In the genomic region with DNA sequence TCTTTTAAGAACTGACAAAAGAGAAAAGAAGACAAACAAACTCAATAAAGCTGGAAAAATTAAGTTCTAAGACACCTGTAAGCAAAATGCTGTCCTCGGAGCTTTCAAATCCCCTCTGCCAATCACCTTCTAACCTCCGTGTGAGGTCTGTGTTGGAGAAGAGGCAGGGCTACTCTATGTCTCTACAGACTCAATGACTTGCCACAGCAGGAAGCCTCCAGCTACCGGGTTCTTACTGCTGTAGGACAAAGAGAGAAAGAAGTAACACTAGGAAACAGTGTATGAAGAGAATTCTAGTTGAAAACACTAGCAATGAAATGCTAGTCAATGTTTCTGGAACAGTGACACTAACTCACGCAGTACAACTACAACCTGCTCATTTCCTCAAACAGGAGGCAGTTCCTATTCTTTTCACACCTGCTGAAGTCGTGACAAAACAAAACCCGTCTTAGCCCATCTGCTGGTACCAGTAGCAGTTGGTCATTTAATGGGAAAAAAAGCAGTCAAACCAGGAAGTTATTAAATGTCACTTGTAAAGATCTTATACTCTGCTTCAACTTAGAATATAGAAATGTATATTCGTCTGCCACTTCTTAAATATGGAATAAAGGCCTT, we compare ENCODE assay signal across 26 mouse cellular contexts. TPM values are rescaled to one million over a fixed set of nuclear protein-coding genes. Genes with fewer than 3 reads are reported as not detected.
DNase-seq lines count a peak whose midpoint lies in the region; ATAC-seq and TF ChIP-seq lines count a peak whose summit lies in the region.
"Had no signal": no experiment of that assay in that cellular context is flagged by ENCODE, and none has a peak within 500 bp of the region (broad histone marks: within the 10 kb centered on the region; RNA-seq: fewer than 3 reads in every experiment).

No protein-coding gene starts in this region.

- H3K27me3 ChIP-seq in midbrain, embryonic 11.5 days (ENCODE audit: control insufficient read depth, insufficient read depth, low read length) = no peaks in the 10 kb centered on the region
- no peaks in the 10 kb centered on the region for H3K27me3 ChIP-seq in midbrain, embryonic 10.5 days (ENCODE audit: low read depth, poor library complexity, severe bottlenecking)
- H3K27me3 ChIP-seq: embryonic facial prominence, embryonic 12.5 days; embryonic facial prominence, embryonic 15.5 days; heart, embryonic 12.5 days; heart, embryonic 15.5 days; hindbrain, embryonic 13.5 days; intestine, embryonic 15.5 days had no signal

- no peaks in the 10 kb centered on the region for H3K9me3 ChIP-seq in midbrain, embryonic 11.5 days (ENCODE audit: control insufficient read depth, low read length)
- H3K9me3 ChIP-seq in midbrain, embryonic 10.5 days (replicated peaks) = no peaks in the 10 kb centered on the region
- no peaks in the 10 kb centered on the region for H3K9me3 ChIP-seq in ES-E14 (ENCODE audit: control insufficient read depth, insufficient read depth, low read depth, low read length)
- H3K9me3 ChIP-seq: embryonic facial prominence, embryonic 12.5 days; embryonic facial prominence, embryonic 15.5 days; heart, embryonic 12.5 days; heart, embryonic 15.5 days; hindbrain, embryonic 10.5 days; hindbrain, embryonic 13.5 days; intestine, embryonic 15.5 days had no signal

- no peaks in the 10 kb centered on the region for H3K4me1 ChIP-seq in midbrain, embryonic 11.5 days (ENCODE audit: control insufficient read depth, insufficient read depth, low read length)
- H3K4me1 ChIP-seq in midbrain, embryonic 10.5 days = peaks cover 15% of the 10 kb centered on the region
- H3K4me1 ChIP-seq in ES-E14 (ENCODE audit: control insufficient read depth in 2 of 2, insufficient read depth in 2 of 2, low read length in 2 of 2, poor library complexity in 1 of 2) = peaks cover 5 to 18% of the 10 kb centered on the region in 2 experiments; a peak in 3 of 4 replicates

- ATAC-seq in midbrain, embryonic 11.5 days (ENCODE audit: low FRiP score) = no peak
- ATAC-seq: forebrain, embryonic 14.5 days; forebrain, postnatal 0 days; hindbrain, embryonic 16.5 days; intestine, embryonic 15.5 days had no signal

- no peak overlapping the region for H3K4me3 ChIP-seq in midbrain, embryonic 11.5 days (ENCODE audit: low read depth, low read length)
- H3K4me3 ChIP-seq in midbrain, embryonic 10.5 days = no peak overlapping the region
- no peak overlapping the region for H3K4me3 ChIP-seq in ES-E14 (ENCODE audit: insufficient read depth in 1 of 2, low read depth in 1 of 2, low read length in 2 of 2, poor library complexity in 1 of 2, severe bottlenecking in 1 of 2)
- H3K4me3 ChIP-seq: embryonic facial prominence, embryonic 12.5 days; embryonic facial prominence, embryonic 15.5 days; heart, embryonic 12.5 days; heart, embryonic 15.5 days; hindbrain, embryonic 10.5 days; hindbrain, embryonic 13.5 days; intestine, embryonic 15.5 days had no signal

- in situ Hi-C loops in ES-E14 (cut with MboI; ENCODE audit: low sequenced_read_pairs in 2 of 2, unreplicated experiment in 2 of 2) = no loop called here

- no peak overlapping the region for H3K27ac ChIP-seq in midbrain, embryonic 11.5 days (ENCODE audit: low read depth, low read length)
- H3K27ac ChIP-seq in midbrain, embryonic 10.5 days (replicated peaks) = no peak overlapping the region
- no peak overlapping the region for H3K27ac ChIP-seq in ES-E14 (ENCODE audit: insufficient read depth, low read depth, low read length, poor library complexity, severe bottlenecking)
- H3K27ac ChIP-seq: embryonic facial prominence, embryonic 12.5 days; embryonic facial prominence, embryonic 15.5 days; heart, embryonic 15.5 days; hindbrain, embryonic 10.5 days; hindbrain, embryonic 13.5 days; intestine, embryonic 15.5 days had no signal

- no peak overlapping the region for H3K9ac ChIP-seq in midbrain, embryonic 11.5 days (ENCODE audit: low read length)
- H3K9ac ChIP-seq in ES-E14 (ENCODE audit: insufficient read depth, low read depth, low read length, poor library complexity, severe bottlenecking) = no peak overlapping the region
- H3K9ac ChIP-seq: embryonic facial prominence, embryonic 12.5 days; embryonic facial prominence, embryonic 15.5 days; forebrain, postnatal 0 days; heart, embryonic 12.5 days; heart, embryonic 15.5 days; hindbrain, embryonic 13.5 days; intestine, embryonic 15.5 days had no signal

- no peak overlapping the region for H3K4me2 ChIP-seq in midbrain, embryonic 11.5 days
- H3K4me2 ChIP-seq: embryonic facial prominence, embryonic 12.5 days; embryonic facial prominence, embryonic 15.5 days; heart, embryonic 12.5 days; heart, embryonic 15.5 days; hindbrain, embryonic 13.5 days; intestine, embryonic 15.5 days had no signal

- no peaks in the 10 kb centered on the region for H3K36me3 ChIP-seq in midbrain, embryonic 11.5 days (ENCODE audit: control insufficient read depth, insufficient read depth, low read length)
- no peaks in the 10 kb centered on the region for H3K36me3 ChIP-seq in midbrain, embryonic 10.5 days
- H3K36me3 ChIP-seq in ES-E14 (ENCODE audit: control insufficient read depth, insufficient read depth, low read length, poor library complexity, severe bottlenecking) = no peaks in the 10 kb centered on the region
- H3K36me3 ChIP-seq: embryonic facial prominence, embryonic 12.5 days; embryonic facial prominence, embryonic 15.5 days; heart, embryonic 12.5 days; heart, embryonic 15.5 days; hindbrain, embryonic 10.5 days; hindbrain, embryonic 13.5 days; intestine, embryonic 15.5 days had no signal

- WGBS in midbrain, embryonic 11.5 days = 29% methylated on average over 7 of the region's 7 CpGs
- WGBS in midbrain, embryonic 10.5 days = 33% methylated on average over 7 of the region's 7 CpGs

- peak; percentile 65 for DNase-seq in midbrain, embryonic 11.5 days (ENCODE audit: low spot score, missing footprints)
- no peak for DNase-seq in midbrain, embryonic 10.5 days (ENCODE audit: low spot score)
- DNase-seq in ES-E14 (ENCODE audit: low read depth, low spot score) = peak; percentile 35
- DNase-seq in brain, adult 2 months (ENCODE audit: low read depth, low spot score) = peak; percentile 40
- no peak for DNase-seq in right cerebral cortex, adult 2 months (ENCODE audit: low spot score in 2 of 2)
- DNase-seq in urinary bladder, adult 18-20 months (ENCODE audit: low spot score in 2 of 2) = no peak
- DNase-seq: adrenal gland, postnatal 10 days; adrenal gland, postnatal 36 days; cerebellum, adult 11 months; cerebellum, adult 9-11 months; cerebellum, postnatal 25 days; forebrain, postnatal 0 days; gastrocnemius, postnatal 10 days; gastrocnemius, postnatal 36 days; heart, postnatal 10 days; heart, postnatal 36 days had no signal

TF ChIP-seq in ES-E14, 5 proteins besides CTCF, POLR2A, EP300 and RAD21:
- TF ChIP-seq HCFC1 (IDR thresholded peaks at IDR 0.05; ENCODE audit: borderline replicate concordance, insufficient read depth, low read length) = no peak
- no peak for TF ChIP-seq ZNF384 (IDR thresholded peaks at IDR 0.05; ENCODE audit: low read depth, low read length)
- no peak for TF ChIP-seq ZC3H11A (IDR thresholded peaks at IDR 0.05; ENCODE audit: borderline replicate concordance, low read depth, low read length)
- no peak for TF ChIP-seq CHD2 (IDR thresholded peaks at IDR 0.05; ENCODE audit: low read depth, low read length)
- TF ChIP-seq MAFK (IDR thresholded peaks at IDR 0.05; ENCODE audit: insufficient read depth, low read depth, low read length) = no peak

RNA-seq across cellular contexts. Expression of a gene that starts 23.5 kb away (rescaled TPM):
- polyA plus RNA-seq in midbrain, embryonic 11.5 days (2014; fragmentation: Nextera tagmentation; extraction: Ambion mirVana) = 9.2 and 10.0 TPM in 2 replicates
- polyA plus RNA-seq in midbrain, embryonic 10.5 days (2016; fragmentation: Nextera tagmentation; extraction: Ambion mirVana) = 7.3 and 7.8 TPM in 2 replicates
- total RNA-seq in ES-E14 (2012; rRNA removed) = 22.2 and 23.2 TPM in 2 replicates

RNA-seq across cellular contexts. Expression of a gene that starts 32.8 kb away (rescaled TPM):
- polyA plus RNA-seq in midbrain, embryonic 11.5 days (2014; fragmentation: Nextera tagmentation; extraction: Ambion mirVana) = 13.9 and 17.5 TPM in 2 replicates
- polyA plus RNA-seq in midbrain, embryonic 10.5 days (2016; fragmentation: Nextera tagmentation; extraction: Ambion mirVana) = 12.6 and 16.3 TPM in 2 replicates
- total RNA-seq in ES-E14 (2012; rRNA removed) = 5.1 and 5.2 TPM in 2 replicates
- total RNA-seq: granulocyte monocyte progenitor cell, adult 5-6 weeks had no signal

Comparison
In these comparisons a context has a peak if more than half of its experiments do, and no peak if none do; other contexts are left out.
1. DNase-seq: peak in midbrain, embryonic 11.5 days (single experiment), ES-E14 (single experiment) and brain, adult 2 months (single experiment); none in midbrain, embryonic 10.5 days (single experiment), right cerebral cortex, adult 2 months (0 of 2) and urinary bladder, adult 18-20 months (0 of 2).